Mouse (Mus musculus): ENCODE measurements at regions not wholly inside any gene's neighbourhood (a gene's known extent, or its start where the extent isn't known, plus 50 kb on each side); places are given as distances from the start of the nearest gene placed in this dataset.

- no peak for DNase-seq
Observed at GRCm38 (mm10) chr19:56041930-56042329, 245.0 kb upstream of the Habp2 start.

GRCm38 (mm10) chr19:56046784-56047390 lies 240.1 kb upstream of the Habp2 start:
- no peak for DNase-seq

GRCm38 (mm10) chr19:56054186-56054585 lies 232.8 kb upstream of the Habp2 start:
- no peak for DNase-seq

GRCm38 (mm10) chr19:56056397-56056796 lies 230.5 kb upstream of the Habp2 start:
- no peak for DNase-seq

- no peak for DNase-seq
Observed at GRCm38 (mm10) chr19:56061882-56062540, 224.9 kb upstream of the Habp2 start.

GRCm38 (mm10) chr19:56063099-56063498 lies 223.8 kb upstream of the Habp2 start:
- DNase-seq: no peak

- no peak for DNase-seq
Observed at GRCm38 (mm10) chr19:56065730-56066129, 221.2 kb upstream of the Habp2 start.

- DNase-seq: no peak
Observed at GRCm38 (mm10) chr19:56068165-56068564, 218.8 kb upstream of the Habp2 start.

GRCm38 (mm10) chr19:56068854-56069253 lies 218.1 kb upstream of the Habp2 start:
- no peak for DNase-seq

- DNase-seq: peak in 1 of 2 experiments; percentile 29
Observed at GRCm38 (mm10) chr19:56069266-56069665, 217.7 kb upstream of the Habp2 start.

- DNase-seq: no peak
Observed at GRCm38 (mm10) chr19:56071340-56071739, 215.6 kb upstream of the Habp2 start.

- DNase-seq: no peak
Observed at GRCm38 (mm10) chr19:56076128-56076527, 210.8 kb upstream of the Habp2 start.

- no peak for DNase-seq
Observed at GRCm38 (mm10) chr19:56077491-56077890, 209.4 kb upstream of the Habp2 start.

- no peak for DNase-seq
Observed at GRCm38 (mm10) chr19:56086413-56087083, 200.4 kb upstream of the Habp2 start.

- no peak for DNase-seq
Observed at GRCm38 (mm10) chr19:56087127-56087526, 199.8 kb upstream of the Habp2 start.

GRCm38 (mm10) chr19:56089795-56090375 lies 197.1 kb upstream of the Habp2 start:
- peak in 1 of 2 experiments; percentile 8 for DNase-seq

- DNase-seq: no peak
Observed at GRCm38 (mm10) chr19:56091581-56091980, 195.4 kb upstream of the Habp2 start.

- no peak for DNase-seq
Observed at GRCm38 (mm10) chr19:56095873-56096272, 191.1 kb upstream of the Habp2 start.

GRCm38 (mm10) chr19:56099725-56100124 lies 187.2 kb upstream of the Habp2 start:
- no peak for DNase-seq

- DNase-seq: no peak
Observed at GRCm38 (mm10) chr19:56100131-56100872, 186.6 kb upstream of the Habp2 start.

GRCm38 (mm10) chr19:56102454-56103080 lies 184.4 kb upstream of the Habp2 start:
- DNase-seq: no peak

GRCm38 (mm10) chr19:56105073-56105451 lies 181.9 kb upstream of the Habp2 start:
- DNase-seq: no peak
